8 mouse cellular contexts compared by ENCODE assay signal in genomic region chr10:128821358-128822056, GRCm38 (mm10). TPM values are rescaled to one million over a fixed set of nuclear protein-coding genes. Genes with fewer than 3 reads are reported as not detected.
DNase-seq lines count a peak whose midpoint lies in the region; ATAC-seq lines count a peak whose summit lies in the region.

TSS of gene Ormdl2 (minus strand) at chr10:128821645.

- ATAC-seq in forebrain, embryonic 14.5 days: peak; percentile 100
- peak; percentile 100 for ATAC-seq in neural tube, embryonic 15.5 days (ENCODE audit: low FRiP score)

- DNase-seq in ES-CJ7 (ENCODE audit: low read depth, low spot score): peak; percentile 100
- DNase-seq in cerebellum, adult 11 months: peak; percentile 99
- DNase-seq in forebrain, embryonic 14.5 days (ENCODE audit: low spot score): peak; percentile 100
- DNase-seq in heart, postnatal 14 days: peak; percentile 98 to 99
- DNase-seq in layer of hippocampus, adult 11-12 months (ENCODE audit: low spot score): peak; percentile 100
- DNase-seq in lung, adult 18-20 months: peak; percentile 99
- DNase-seq in testis, postnatal 14 days (ENCODE audit: low spot score): peak; percentile 99

- peaks cover 12% of the 10 kb centered on the region for H3K4me1 ChIP-seq in forebrain, embryonic 14.5 days (ENCODE audit: control insufficient read depth, insufficient read depth, low read length)
- H3K4me1 ChIP-seq in neural tube, embryonic 15.5 days: peaks cover 20% of the 10 kb centered on the region

- under 1% methylated on average over 46 of the region's 46 CpGs for WGBS in forebrain, embryonic 14.5 days
- whole genome bisulfite sequencing in neural tube, embryonic 15.5 days: under 1% methylated on average over 46 of the region's 46 CpGs

- peaks cover 38% of the 10 kb centered on the region for H3K36me3 ChIP-seq in forebrain, embryonic 14.5 days (ENCODE audit: control insufficient read depth, insufficient read depth, low read length)
- H3K36me3 ChIP-seq in neural tube, embryonic 15.5 days: peaks cover 35% of the 10 kb centered on the region

- H3K27ac ChIP-seq in forebrain, embryonic 14.5 days (ENCODE audit: low read depth, low read length): peak within 1 kb of the TSS; percentile 33; the same call in 1 of the 2 replicates
- H3K27ac ChIP-seq in neural tube, embryonic 15.5 days (replicated peaks): peak within 1 kb of the TSS; percentile 75

- H3K27me3 ChIP-seq in forebrain, embryonic 14.5 days (replicated peaks; ENCODE audit: control insufficient read depth, insufficient read depth, low read length): no peaks in the 10 kb centered on the region
- H3K27me3 ChIP-seq in neural tube, embryonic 15.5 days (replicated peaks): no peaks in the 10 kb centered on the region

- H3K4me3 ChIP-seq in forebrain, embryonic 14.5 days (ENCODE audit: low read depth, low read length): peak within 1 kb of the TSS; percentile 87
- H3K4me3 ChIP-seq in neural tube, embryonic 15.5 days (replicated peaks): peak within 1 kb of the TSS; percentile 71

- no peaks in the 10 kb centered on the region for H3K9me3 ChIP-seq in forebrain, embryonic 14.5 days (replicated peaks; ENCODE audit: control insufficient read depth, low read length)
- no peaks in the 10 kb centered on the region for H3K9me3 ChIP-seq in neural tube, embryonic 15.5 days (replicated peaks)

- H3K4me2 ChIP-seq in forebrain, embryonic 14.5 days (ENCODE audit: low read length): peak within 1 kb of the TSS; percentile 85
- H3K4me2 ChIP-seq in neural tube, embryonic 15.5 days: peak within 1 kb of the TSS; percentile 85

- intact Hi-C loops in heart, postnatal 14 days (cut with DNase I): loop anchor here (2.0 kb wide), 1 partner anchor 15 kb away; no protein-coding TSS in a partner anchor

- peak within 1 kb of the TSS; percentile 81 for H3K9ac ChIP-seq in forebrain, embryonic 14.5 days (ENCODE audit: low read length)
- peak within 1 kb of the TSS; percentile 75 for H3K9ac ChIP-seq in neural tube, embryonic 15.5 days (replicated peaks)

RNA-seq across cellular contexts. Expression of gene Ormdl2, which starts in this region (rescaled TPM):
- 30.9 and 44.3 TPM in 2 replicates for polyA plus RNA-seq in forebrain, embryonic 14.5 days (2014; fragmentation: Nextera tagmentation; extraction: Ambion mirVana)
- 10 to 100 TPM in 1 of 2 experiments, 1 to 10 TPM in 1; 6.5 to 10.2 TPM for total RNA-seq in heart, postnatal 14 days (2021)
- polyA plus RNA-seq in neural tube, embryonic 15.5 days (2015; fragmentation: Nextera tagmentation; extraction: Ambion mirVana): 23.5 and 34.2 TPM in 2 replicates

Comparison
In these comparisons a context has a peak if more than half of its experiments do, and no peak if none do; other contexts are left out.
1. Peak in every context shown above with its lines: DNase-seq, ATAC-seq, H3K4me3 ChIP-seq and H3K27ac ChIP-seq.